Mouse (Mus musculus) kidney, embryonic 14.5 days (tissue): ENCODE results near the gene B4galnt3. TPM values are rescaled to one million over a fixed set of nuclear protein-coding genes. Genes with fewer than 3 reads are reported as not detected.

Experiments used
- ATAC-seq: fragments of 200-750 bp; cut with Nextera tagmentation; 2 replicates; pipeline ENCODE4 v1.8.0; 2017; ENCODE audit warnings: moderate number of reproducible peaks, mild to moderate bottlenecking, moderate TSS enrichment, moderate library complexity; ENCODE audit not compliant: low FRiP score, low TSS enrichment
- H3K27ac ChIP-seq: fragments of 300-500 bp; sonication (generic); 2 replicates; pipeline ENCODE4 v1.5.1; 2014; ENCODE audit warnings: low read depth, mild to moderate bottlenecking, low read length, moderate library complexity, mixed read lengths
- H3K27me3 ChIP-seq: fragments of 300-500 bp; sonication (generic); 2 replicates; pipeline ENCODE4 v1.6.1; 2014; ENCODE audit warnings: mild to moderate bottlenecking, low read length; ENCODE audit not compliant: control insufficient read depth, insufficient read depth
- H3K36me3 ChIP-seq: fragments of 300-500 bp; sonication (generic); 2 replicates; pipeline ENCODE4 v1.6.1; 2014; ENCODE audit warnings: low read length, mixed read lengths; ENCODE audit not compliant: control insufficient read depth, insufficient read depth
- H3K4me1 ChIP-seq: fragments of 300-500 bp; sonication (generic); 2 replicates; pipeline ENCODE4 v1.6.1; 2014; ENCODE audit warnings: low read length, mixed read lengths; ENCODE audit not compliant: control insufficient read depth, insufficient read depth
- H3K4me2 ChIP-seq: fragments of 300-500 bp; sonication (generic); replicated peaks from 2 replicates; pipeline ENCODE4 v1.6.1; 2014; ENCODE audit warnings: low read depth, mild to moderate bottlenecking, low read length
- H3K4me3 ChIP-seq: fragments of 300-500 bp; sonication (generic); 2 replicates; pipeline ENCODE4 v1.5.1; 2014; ENCODE audit warnings: mild to moderate bottlenecking, low read length
- H3K9ac ChIP-seq: fragments of 300-500 bp; sonication (generic); 2 replicates; pipeline ENCODE4 v1.6.1; 2014; ENCODE audit warnings: low read depth, mild to moderate bottlenecking, low read length, moderate library complexity
- H3K9me3 ChIP-seq: fragments of 300-500 bp; sonication (generic); 2 replicates; pipeline ENCODE4 v1.6.1; 2016; ENCODE audit warnings: low read length; ENCODE audit not compliant: control insufficient read depth
- WGBS: fragments of 180-500 bp; shearing (Covaris S2); extraction: QIAGEN DNeasy Blood & Tissue Kit; methylation state at CpG from one replicate; pipeline ENCODE4 v1.1.7; 2014; 5-methylcytosine and 5-hydroxymethylcytosine counted together
- polyA plus RNA-seq: library from polyadenylated mRNA; unstranded; fragments of >200 nt; fragmentation: Nextera tagmentation; extraction: Ambion mirVana; gene quantifications from 2 replicates; pipeline ENCODE4 v1.2.1, GENCODE M21; 2014

Gene B4galnt3
- polyA plus RNA-seq, 1 experiment from 2014 or later: 0.45 TPM

- ATAC-seq: no peak
- WGBS: 81% methylated on average over 6 of the region's 6 CpGs
Measured at GRCm38 (mm10) chr6:120162928-120163327, 131.4 kb downstream of the B4galnt3 start.

DNA sequence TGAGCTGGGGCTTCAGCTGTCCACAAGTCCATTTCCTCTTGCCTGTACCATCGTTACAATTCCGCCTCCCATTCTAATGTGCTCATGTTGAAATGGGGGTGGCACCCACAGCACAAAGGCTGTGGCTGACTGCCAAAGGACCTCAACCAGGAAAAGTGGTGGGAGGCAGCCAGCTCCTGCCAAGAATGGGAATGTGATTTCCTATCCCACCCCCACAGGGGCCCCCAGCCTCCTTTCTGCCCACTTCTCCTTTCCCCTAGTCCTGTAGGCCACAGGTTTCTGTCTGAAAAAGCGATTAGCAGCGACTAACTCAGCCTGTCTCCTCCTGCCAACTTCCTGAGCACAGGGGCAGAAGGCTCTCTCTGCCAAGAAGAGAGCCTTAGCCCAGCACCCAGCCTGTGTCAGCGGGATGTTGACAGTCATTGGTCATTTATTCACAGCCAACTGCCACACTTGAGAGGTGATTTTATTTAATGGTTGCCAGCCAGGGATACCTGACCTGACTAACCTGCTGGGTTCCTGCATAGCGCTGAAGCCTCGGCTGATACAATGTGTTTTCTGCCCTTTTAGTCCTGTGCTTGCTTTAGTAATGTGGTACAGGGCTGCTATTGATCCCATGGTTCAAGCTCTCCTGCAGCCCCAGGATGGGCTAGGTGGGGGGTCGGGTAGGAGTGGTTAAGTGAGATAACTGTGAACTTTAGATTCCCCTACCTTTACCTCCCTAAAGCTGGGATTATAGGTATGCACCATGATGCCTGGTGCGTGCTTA is 135.0 kb downstream of the B4galnt3 start:
- no peaks in the 10 kb centered on the region for H3K27me3 ChIP-seq
- no peak overlapping the region for H3K4me3 ChIP-seq
- H3K36me3 ChIP-seq: no peaks in the 10 kb centered on the region
- H3K4me1 ChIP-seq: peaks cover 10% of the 10 kb centered on the region
- ATAC-seq: no peak
- peak overlapping the region; percentile 18; the same call in 1 of the 2 replicates for H3K9ac ChIP-seq
- H3K27ac ChIP-seq: no peak overlapping the region
- WGBS: 60% methylated on average over 9 of the region's 9 CpGs
- no peak overlapping the region for H3K4me2 ChIP-seq
- no peaks in the 10 kb centered on the region for H3K9me3 ChIP-seq

More at GRCm38 (mm10) chr6:120162928-120163327, 131.4 kb downstream of the B4galnt3 start:
- Histone ChIP-seq H3K27ac (no peak overlapping the region), H3K4me3 (no peak overlapping the region), H3K9ac (no peak overlapping the region), H3K4me2 (no peak overlapping the region), H3K9me3 (no peaks in the 10 kb centered on the region), H3K4me1 (peaks cover 10% of the 10 kb centered on the region), H3K36me3 (no peaks in the 10 kb centered on the region), H3K27me3 (no peaks in the 10 kb centered on the region)

- 76% methylated on average over 6 of the region's 6 CpGs for WGBS
- no peak for ATAC-seq
- Histone ChIP-seq H3K4me3 (no peak overlapping the region), H3K9ac (no peak overlapping the region), H3K36me3 (no peaks in the 10 kb centered on the region), H3K4me2 (no peak overlapping the region), H3K9me3 (no peaks in the 10 kb centered on the region), H3K27me3 (no peaks in the 10 kb centered on the region), H3K4me1 (peaks cover 10% of the 10 kb centered on the region), H3K27ac (no peak overlapping the region)
Measured at GRCm38 (mm10) chr6:120157479-120157878, 136.9 kb downstream of the B4galnt3 start.

- ATAC-seq: no peak
- Histone ChIP-seq H3K9me3 (no peaks in the 10 kb centered on the region), H3K27ac (no peak overlapping the region), H3K4me1 (peaks cover 10% of the 10 kb centered on the region), H3K4me3 (no peak overlapping the region), H3K9ac (no peak overlapping the region), H3K36me3 (no peaks in the 10 kb centered on the region), H3K27me3 (no peaks in the 10 kb centered on the region), H3K4me2 (no peak overlapping the region)
- 87% methylated on average over 4 of the region's 4 CpGs for WGBS
Measured at GRCm38 (mm10) chr6:120155510-120155909, 138.8 kb downstream of the B4galnt3 start.

GRCm38 (mm10) chr6:120154526-120155309 is 139.6 kb downstream of the B4galnt3 start:
- Histone ChIP-seq H3K36me3 (no peaks in the 10 kb centered on the region), H3K27me3 (no peaks in the 10 kb centered on the region), H3K4me3 (no peak overlapping the region), H3K27ac (no peak overlapping the region), H3K4me1 (peaks cover 8% of the 10 kb centered on the region), H3K9me3 (no peaks in the 10 kb centered on the region), H3K9ac (no peak overlapping the region), H3K4me2 (no peak overlapping the region)
- WGBS: 77% methylated on average over 5 of the region's 5 CpGs
- ATAC-seq: no peak; the same call in 1 of the 2 replicates

Other genes with a start within 250 kb of the B4galnt3 start
- not detected in 2 replicates for gene Ninj2, start 201.2 kb downstream of the B4galnt3 start, polyA plus RNA-seq
- 0.22 and 0.49 TPM in 2 replicates for gene D330020A13Rik, start 195 bp downstream of the B4galnt3 start, polyA plus RNA-seq
- 43.1 and 59.4 TPM in 2 replicates for gene Kdm5a, start 69.6 kb upstream of the B4galnt3 start, polyA plus RNA-seq
- 23.5 and 25.7 TPM in 2 replicates for gene Ccdc77, start 69.8 kb upstream of the B4galnt3 start, polyA plus RNA-seq
- 2.3 and 2.4 TPM in 2 replicates for gene Il17ra, start 168.7 kb upstream of the B4galnt3 start, polyA plus RNA-seq
- gene Tmem121b, start 199.2 kb upstream of the B4galnt3 start, polyA plus RNA-seq: 0.04 and 0.21 TPM in 2 replicates
- 13.7 and 15.2 TPM in 2 replicates for gene Hdhd5, start 236.8 kb upstream of the B4galnt3 start, polyA plus RNA-seq